Mouse (Mus musculus) heart, embryonic 15.5 days (tissue): ENCODE measurements at regions not wholly inside any gene's neighbourhood (a gene's known extent, or its start where the extent isn't known, plus 50 kb on each side); places are given as distances from the start of the nearest gene placed in this dataset.
A peak's percentile ranks its signal among the peaks of the same experiment; 100 is the strongest.
"Not testable (repeated sequence)": the region's sequence is repeated elsewhere in the genome, so short reads cannot be mapped to it uniquely, and the experiment has no call there.

Experiments used
- ATAC-seq: fragments of 200-750 bp; cut with Nextera tagmentation; replicated peaks from 2 replicates; pipeline ENCODE4 v1.8.0; 2017; ENCODE audit warnings: low read depth, moderate TSS enrichment; ENCODE audit not compliant: insufficient number of reproducible peaks, insufficient read depth, low FRiP score
- H3K27ac ChIP-seq: fragments of 300-500 bp; sonication (generic); 2 replicates; pipeline ENCODE4 v1.5.1; 2015; ENCODE audit warnings: mild to moderate bottlenecking, inconsistent platforms
- H3K27me3 ChIP-seq: fragments of 300-500 bp; sonication (generic); 2 replicates; pipeline ENCODE4 v1.6.1; 2015; ENCODE audit warnings: inconsistent platforms
- H3K36me3 ChIP-seq: fragments of 300-500 bp; sonication (generic); 2 replicates; pipeline ENCODE4 v1.6.1; 2015; ENCODE audit warnings: mild to moderate bottlenecking, inconsistent platforms
- H3K4me1 ChIP-seq: fragments of 300-500 bp; sonication (generic); replicated peaks from 2 replicates; pipeline ENCODE4 v1.6.1; 2015; ENCODE audit warnings: inconsistent platforms
- H3K4me2 ChIP-seq: fragments of 300-500 bp; sonication (generic); 2 replicates; pipeline ENCODE4 v1.6.1; 2015; ENCODE audit warnings: inconsistent platforms, mild to moderate bottlenecking, moderate library complexity
- H3K4me3 ChIP-seq: fragments of 300-500 bp; sonication (generic); 2 replicates; pipeline ENCODE4 v1.5.1; 2015; ENCODE audit warnings: mild to moderate bottlenecking, inconsistent platforms
- H3K9ac ChIP-seq: fragments of 300-500 bp; sonication (generic); 2 replicates; pipeline ENCODE4 v1.6.1; 2015; ENCODE audit warnings: mild to moderate bottlenecking, inconsistent platforms
- H3K9me3 ChIP-seq: fragments of 300-500 bp; sonication (generic); replicated peaks from 2 replicates; pipeline ENCODE4 v1.6.1; 2016; ENCODE audit warnings: inconsistent platforms
- WGBS: fragments of 180-500 bp; shearing (Covaris S2); methylation state at CpG from one replicate; pipeline ENCODE4 v1.1.7; 2015; ENCODE audit warnings: mixed read lengths; 5-methylcytosine and 5-hydroxymethylcytosine counted together

DNA sequence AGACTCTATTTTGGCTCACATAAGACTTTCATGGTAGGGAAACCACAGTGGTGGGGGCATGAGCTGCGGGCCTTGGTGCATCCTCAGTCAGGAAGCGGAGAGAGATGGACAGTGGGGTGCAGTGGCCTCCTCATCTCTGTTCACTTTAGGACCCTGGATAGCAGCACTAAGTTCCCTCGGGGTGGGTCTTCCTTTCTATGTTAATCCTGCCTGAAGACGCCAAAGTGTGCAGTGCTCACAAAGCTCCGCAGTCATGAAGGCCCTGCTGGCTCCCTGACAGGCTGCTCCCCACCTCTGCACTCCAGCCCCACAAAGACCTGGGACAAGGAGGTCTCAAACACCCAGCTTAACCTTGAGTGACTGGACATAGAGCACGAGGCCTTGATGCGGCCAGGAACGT, 56.8 kb downstream of the Sox1 start:
- Histone ChIP-seq H3K4me1 (no peaks in the 10 kb centered on the region), H3K4me3 (no peak overlapping the region), H3K27ac (no peak overlapping the region), H3K4me2 (no peak overlapping the region), H3K27me3 (peaks cover 37% of the 10 kb centered on the region), H3K9me3 (no peaks in the 10 kb centered on the region), H3K9ac (no peak overlapping the region), H3K36me3 (no peaks in the 10 kb centered on the region)
- WGBS: 57% methylated on average over 8 of the region's 8 CpGs
- ATAC-seq: no peak

DNA sequence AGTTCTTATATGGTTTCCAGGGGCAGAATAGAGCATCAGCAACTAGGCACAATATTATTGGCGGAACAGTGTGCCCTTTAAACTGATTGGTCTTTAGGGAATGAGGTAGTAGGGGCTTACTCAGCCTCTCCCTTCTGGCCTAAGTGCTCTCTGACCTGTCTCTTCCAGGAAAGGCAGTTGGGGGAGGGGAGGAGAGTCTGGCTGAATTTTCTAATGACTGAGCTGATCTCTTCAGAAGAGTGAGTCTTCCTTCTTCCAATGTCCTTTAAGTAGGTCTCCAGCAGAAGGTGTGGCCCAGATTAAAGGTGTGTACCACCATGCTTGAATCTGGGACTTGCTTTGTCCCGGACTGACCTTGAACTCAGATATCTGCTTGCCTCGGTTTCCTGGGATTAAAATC, 60.3 kb downstream of the Sox1 start:
- not testable (repeated sequence) for H3K4me3 ChIP-seq, H3K36me3 ChIP-seq, H3K4me1 ChIP-seq, H3K27ac ChIP-seq, H3K9me3 ChIP-seq, ATAC-seq, H3K4me2 ChIP-seq, H3K9ac ChIP-seq
- 85% methylated on average over 3 of the region's 3 CpGs for WGBS
- H3K27me3 ChIP-seq: peaks cover 23% of the 10 kb centered on the region

DNA sequence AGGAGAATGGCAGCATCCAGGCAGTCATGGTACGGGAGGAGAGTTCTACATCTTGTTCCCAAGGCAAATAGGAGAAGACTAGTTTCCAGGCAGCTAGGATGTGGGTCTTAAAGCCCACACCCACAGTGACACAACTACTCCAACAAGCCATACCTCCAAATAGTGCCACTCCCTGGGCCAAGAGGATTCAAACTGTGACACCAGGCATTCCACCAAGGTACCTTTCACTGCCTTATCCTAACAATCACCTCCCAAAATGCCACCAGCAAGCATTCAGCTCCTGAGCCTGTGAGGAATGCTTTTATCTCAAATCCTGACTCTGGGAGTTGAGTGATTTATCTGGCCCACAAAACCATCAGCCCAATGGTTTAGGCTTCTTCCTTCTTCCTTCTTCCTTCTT, 61.2 kb downstream of the Sox1 start:
- no peak overlapping the region for H3K4me2 ChIP-seq
- 72% methylated on average over 1 of the region's 1 CpGs for WGBS
- H3K4me1 ChIP-seq: no peaks in the 10 kb centered on the region
- no peak overlapping the region for H3K9ac ChIP-seq
- no peaks in the 10 kb centered on the region for H3K36me3 ChIP-seq
- H3K4me3 ChIP-seq: no peak overlapping the region
- H3K27me3 ChIP-seq: peaks cover 23% of the 10 kb centered on the region
- H3K9me3 ChIP-seq: no peaks in the 10 kb centered on the region
- no peak overlapping the region for H3K27ac ChIP-seq
- ATAC-seq: no peak

DNA sequence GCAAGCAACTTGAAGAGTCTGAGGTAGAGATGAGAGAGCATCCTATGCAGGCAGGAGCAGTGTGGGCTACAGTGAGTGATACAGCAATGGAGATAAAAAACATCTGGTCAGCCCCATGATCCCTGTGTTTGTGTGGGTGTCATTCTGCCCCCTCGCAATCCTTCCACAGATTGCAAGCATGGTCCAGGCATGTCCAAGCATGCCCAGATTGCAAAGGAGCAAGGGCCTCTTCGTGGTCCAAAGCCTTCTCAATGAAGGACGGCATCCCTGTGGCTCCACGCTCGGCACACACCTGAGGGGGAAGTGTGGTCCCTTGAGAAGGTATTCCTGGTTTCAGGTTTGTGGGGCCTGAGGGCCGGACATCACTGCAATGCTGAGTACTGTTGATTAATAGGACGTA, 61.9 kb downstream of the Sox1 start:
- Histone ChIP-seq H3K4me3 (no peak overlapping the region), H3K4me2 (no peak overlapping the region), H3K27me3 (peaks cover 19% of the 10 kb centered on the region), H3K9me3 (no peaks in the 10 kb centered on the region), H3K4me1 (no peaks in the 10 kb centered on the region), H3K9ac (no peak overlapping the region), H3K27ac (no peak overlapping the region), H3K36me3 (no peaks in the 10 kb centered on the region)
- WGBS: 62% methylated on average over 7 of the region's 7 CpGs
- no peak for ATAC-seq

DNA sequence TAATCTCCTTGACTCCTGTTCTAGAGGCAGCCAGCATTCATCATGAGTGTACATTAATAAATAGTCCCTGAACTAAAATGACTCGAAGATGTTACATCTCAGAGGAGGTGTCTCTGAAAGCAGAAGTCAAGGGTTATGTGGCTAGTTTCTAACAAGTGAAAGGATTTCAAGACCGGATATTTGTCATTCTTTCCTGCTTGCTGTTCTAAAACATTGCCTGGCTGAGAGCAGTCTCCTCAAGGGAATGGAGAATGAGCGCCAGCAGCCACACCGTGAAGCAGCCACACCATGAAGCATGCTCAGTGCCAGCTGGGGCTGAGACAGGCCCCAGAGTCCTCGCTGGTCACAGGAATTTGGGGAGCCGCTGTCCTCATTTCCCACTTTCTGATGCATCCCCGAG, 71.8 kb downstream of the Sox1 start:
- Histone ChIP-seq H3K4me2 (no peak overlapping the region), H3K36me3 (no peaks in the 10 kb centered on the region), H3K27ac (no peak overlapping the region), H3K9ac (no peak overlapping the region), H3K9me3 (no peaks in the 10 kb centered on the region), H3K4me3 (no peak overlapping the region), H3K27me3 (peaks cover 67% of the 10 kb centered on the region), H3K4me1 (no peaks in the 10 kb centered on the region)
- no peak for ATAC-seq
- WGBS: 64% methylated on average over 7 of the region's 7 CpGs

DNA sequence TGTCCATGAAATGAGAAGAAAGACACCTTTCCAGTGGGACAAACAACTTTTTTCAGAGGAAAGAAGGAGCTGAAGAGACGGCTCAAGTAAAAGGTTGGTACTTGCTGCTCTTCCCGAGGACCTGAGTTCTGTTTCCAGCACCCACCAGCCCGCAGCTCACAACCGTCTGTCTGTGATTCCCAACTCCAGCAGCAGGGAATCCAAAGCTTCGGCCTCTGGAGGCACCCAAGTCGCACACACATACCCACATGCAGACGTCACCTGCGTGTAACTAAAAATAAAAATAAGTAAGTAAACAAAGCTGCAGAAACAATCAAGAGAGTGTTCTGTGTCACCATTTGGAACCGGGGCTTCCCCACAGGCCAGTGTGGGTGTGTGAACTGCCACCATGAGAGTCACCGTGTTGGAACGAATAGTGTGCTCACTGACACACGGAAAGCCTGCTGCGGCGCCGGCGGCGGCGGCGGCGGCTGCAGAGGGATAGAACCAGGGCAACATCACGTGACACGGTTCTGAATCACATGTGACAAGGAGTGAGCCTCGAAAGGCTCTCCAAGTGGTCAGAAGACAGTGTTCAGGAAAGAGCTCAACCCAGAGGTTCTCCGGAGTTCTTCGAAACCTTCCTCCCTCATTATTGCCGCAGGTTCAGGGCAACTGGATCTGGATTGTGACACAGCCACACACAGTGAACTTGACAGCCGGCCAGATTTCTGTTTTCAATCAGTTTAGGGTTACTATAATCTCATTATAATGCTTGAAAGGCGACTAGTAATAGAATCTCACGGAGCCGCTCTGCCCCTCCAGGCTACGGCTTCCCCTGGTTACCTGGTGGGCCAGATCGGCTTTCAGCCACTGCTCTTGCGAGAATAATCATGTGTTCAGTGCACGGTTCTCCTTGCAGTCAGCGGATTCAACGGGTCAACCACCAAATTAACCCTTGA, 72.6 kb downstream of the Sox1 start:
- Histone ChIP-seq H3K36me3 (no peaks in the 10 kb centered on the region), H3K27ac (no peak overlapping the region), H3K4me3 (no peak overlapping the region), H3K9ac (no peak overlapping the region), H3K4me2 (no peak overlapping the region), H3K27me3 (peaks cover 67% of the 10 kb centered on the region), H3K9me3 (no peaks in the 10 kb centered on the region), H3K4me1 (no peaks in the 10 kb centered on the region)
- ATAC-seq: no peak
- 70% methylated on average over 36 of the region's 36 CpGs for WGBS

DNA sequence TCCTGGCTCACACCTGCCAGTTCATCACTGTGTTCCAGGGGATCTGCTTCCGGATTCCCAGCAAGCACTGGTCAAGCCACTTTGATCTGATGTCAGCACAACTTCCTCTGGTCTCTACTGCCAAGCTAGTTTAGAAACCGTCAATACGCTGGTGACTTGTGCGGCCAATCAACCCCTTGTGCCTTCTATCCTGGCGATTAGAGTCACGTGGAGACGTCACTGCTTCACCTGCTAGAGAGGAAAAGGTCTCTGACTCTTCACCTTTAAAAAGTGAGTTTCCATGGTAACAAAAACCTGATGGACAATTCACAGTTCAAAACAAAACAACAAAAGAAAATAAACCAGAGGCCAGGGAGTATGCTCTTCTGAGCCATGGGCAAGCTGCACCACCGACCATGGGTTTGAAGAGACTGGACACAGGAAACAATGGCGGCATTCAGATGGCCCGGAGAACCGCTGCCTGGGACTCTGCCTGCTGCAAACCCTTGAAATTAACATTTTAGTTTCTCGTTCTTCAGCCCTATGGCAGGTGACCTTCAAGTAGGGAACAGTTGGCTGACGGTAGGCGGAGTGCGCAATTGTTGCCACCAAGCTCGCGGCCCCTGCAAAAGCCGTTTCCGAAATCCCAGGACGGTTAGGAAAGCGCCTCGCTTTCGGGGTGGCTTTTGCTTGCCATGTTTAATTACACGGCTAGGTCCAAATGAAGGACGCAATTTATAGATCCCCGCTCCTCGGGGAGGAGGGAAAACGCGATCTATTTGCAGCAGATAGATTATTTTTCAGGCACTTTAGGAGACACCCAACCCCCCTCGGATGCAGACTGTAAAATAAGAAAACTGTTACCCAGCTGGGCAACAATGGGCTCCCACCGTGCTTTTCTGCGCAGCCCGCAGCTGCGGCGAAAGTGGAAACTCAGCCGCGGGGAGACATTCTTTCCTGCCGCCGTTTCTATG, 82.6 kb downstream of the Sox1 start:
- peak overlapping the region; percentile 66 for H3K4me2 ChIP-seq
- peaks cover 6% of the 10 kb centered on the region for H3K4me1 ChIP-seq
- no peaks in the 10 kb centered on the region for H3K36me3 ChIP-seq
- H3K27ac ChIP-seq: no peak overlapping the region
- WGBS: 10% methylated on average over 39 of the region's 39 CpGs
- no peaks in the 10 kb centered on the region for H3K9me3 ChIP-seq
- ATAC-seq: no peak
- peak overlapping the region; percentile 43 for H3K4me3 ChIP-seq
- 0 out of 2 replicates have a peak overlapping the region, but pooled peaks have one; percentile 38 for H3K9ac ChIP-seq
- H3K27me3 ChIP-seq: peaks cover 79% of the 10 kb centered on the region

DNA sequence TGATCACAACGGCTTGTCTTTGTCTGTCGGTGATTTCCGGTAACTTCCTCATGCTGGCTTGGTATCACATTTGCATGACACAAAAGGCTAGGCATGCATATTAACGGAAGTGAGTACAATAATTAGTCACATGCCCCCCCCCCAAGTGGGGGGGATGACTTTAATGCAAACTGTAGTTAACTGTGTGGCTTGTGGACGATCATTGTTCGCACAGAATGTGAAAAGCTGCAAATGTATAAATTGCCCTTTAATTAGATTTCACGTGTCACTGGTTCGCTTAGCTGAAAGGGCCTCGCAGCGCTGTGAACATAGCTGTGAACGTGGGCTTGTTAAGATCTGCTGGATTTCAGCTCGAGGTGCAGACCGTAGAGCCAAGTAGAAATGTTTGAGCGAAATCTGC, 86.8 kb downstream of the Sox1 start:
- Histone ChIP-seq H3K9me3 (no peaks in the 10 kb centered on the region), H3K9ac (no peak overlapping the region), H3K36me3 (no peaks in the 10 kb centered on the region), H3K27me3 (peaks cover 82% of the 10 kb centered on the region), H3K4me3 (no peak overlapping the region), H3K4me1 (peaks cover 6% of the 10 kb centered on the region), H3K4me2 (no peak overlapping the region), H3K27ac (no peak overlapping the region)
- ATAC-seq: no peak
- WGBS: 74% methylated on average over 14 of the region's 14 CpGs

DNA sequence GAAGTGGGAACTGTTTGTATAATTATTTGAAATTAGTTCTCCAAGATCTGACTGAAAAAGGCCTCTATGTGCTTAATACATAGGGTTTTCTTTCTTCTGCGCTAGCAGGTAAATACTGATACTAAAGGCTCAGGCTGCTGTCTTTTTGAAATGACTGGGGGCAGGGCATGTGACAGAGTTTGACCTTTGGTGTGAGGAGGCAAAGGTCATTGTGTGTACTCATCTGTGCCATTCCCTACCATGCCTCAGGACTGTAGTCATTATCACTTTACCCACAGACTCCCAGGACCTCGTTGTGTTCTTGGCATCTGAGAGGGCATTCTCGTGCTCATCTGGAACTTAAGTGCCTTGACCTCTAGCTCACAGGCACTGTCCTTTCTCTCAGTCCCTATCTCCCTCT, 88.5 kb downstream of the Sox1 start:
- Histone ChIP-seq H3K9me3 (no peaks in the 10 kb centered on the region), H3K27ac (no peak overlapping the region), H3K9ac (no peak overlapping the region), H3K36me3 (no peaks in the 10 kb centered on the region), H3K4me1 (no peaks in the 10 kb centered on the region), H3K4me2 (no peak overlapping the region), H3K4me3 (no peak overlapping the region), H3K27me3 (peaks cover 71% of the 10 kb centered on the region)
- WGBS: 60% methylated on average over 3 of the region's 3 CpGs
- ATAC-seq: no peak

DNA sequence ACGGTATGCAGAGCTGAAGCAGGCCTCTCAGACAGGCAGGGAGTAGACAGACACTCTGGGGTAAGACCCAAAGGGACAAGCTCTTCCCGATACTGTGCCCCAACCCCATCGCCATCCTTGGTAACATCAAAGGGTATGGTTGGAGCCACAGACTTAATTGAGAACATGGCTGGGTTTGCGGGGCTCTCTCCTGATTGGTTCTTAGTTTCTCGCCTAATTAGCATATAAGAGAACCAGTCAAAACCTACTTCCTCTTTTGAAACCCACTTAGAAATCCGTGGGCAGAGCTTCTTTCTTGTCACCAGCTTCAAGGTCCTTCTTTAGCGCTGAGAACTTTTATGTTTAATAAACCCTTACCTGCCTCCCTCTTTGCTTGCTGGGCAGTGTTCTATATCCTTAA, 87.5 kb upstream of the Spaca7 start:
- no peak overlapping the region for H3K27ac ChIP-seq
- H3K9me3 ChIP-seq: no peaks in the 10 kb centered on the region
- H3K36me3 ChIP-seq: no peaks in the 10 kb centered on the region
- H3K4me1 ChIP-seq: no peaks in the 10 kb centered on the region
- no peak overlapping the region for H3K4me2 ChIP-seq
- H3K4me3 ChIP-seq: no peak overlapping the region
- H3K9ac ChIP-seq: no peak overlapping the region
- ATAC-seq: no peak
- peaks cover 55% of the 10 kb centered on the region for H3K27me3 ChIP-seq
- 73% methylated on average over 7 of the region's 7 CpGs for WGBS

DNA sequence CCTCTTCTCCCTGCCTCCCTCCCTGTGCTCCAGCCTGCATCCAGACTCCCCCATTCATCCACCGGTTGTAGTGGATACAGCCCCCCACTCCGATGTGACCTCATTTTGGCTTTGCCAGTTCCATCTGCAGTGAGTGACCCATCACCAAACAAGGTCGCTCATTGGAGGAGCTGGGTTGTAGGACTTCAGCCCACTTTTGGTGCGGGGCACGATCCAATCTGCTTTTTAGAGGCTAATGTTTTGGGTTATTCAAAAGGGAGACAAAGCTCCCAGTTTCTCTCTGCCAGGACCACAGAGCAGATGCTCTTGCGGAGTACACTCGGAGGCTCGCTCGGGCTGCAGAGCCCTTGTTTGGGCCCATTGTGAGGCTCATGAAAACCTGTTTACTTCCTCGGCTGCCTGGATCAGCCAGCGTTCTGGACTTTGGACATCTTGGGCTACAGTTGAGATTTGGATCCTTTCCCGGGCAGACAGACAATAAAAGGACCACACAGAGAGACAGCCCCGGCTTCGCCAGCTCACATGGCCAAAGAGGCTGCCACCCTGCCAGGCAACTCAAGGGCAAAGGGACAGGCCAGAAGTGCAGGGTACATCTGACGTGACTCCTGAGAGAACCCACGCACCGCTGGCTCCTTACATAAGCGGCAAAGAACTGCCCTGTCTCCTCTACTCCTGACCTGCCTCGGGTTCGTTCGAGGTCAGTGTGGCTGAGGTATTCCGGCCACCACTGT, 86.3 kb upstream of the Spaca7 start:
- Histone ChIP-seq H3K4me1 (0 out of 2 replicates have a peak, but pooled peaks cover 1% of the 10 kb centered on the region), H3K27me3 (peaks cover 47% of the 10 kb centered on the region), H3K27ac (no peak overlapping the region), H3K9ac (no peak overlapping the region), H3K36me3 (no peaks in the 10 kb centered on the region), H3K4me3 (no peak overlapping the region), H3K9me3 (no peaks in the 10 kb centered on the region), H3K4me2 (no peak overlapping the region)
- ATAC-seq: no peak
- WGBS: 69% methylated on average over 22 of the region's 22 CpGs
